Mouse (Mus musculus) forebrain, embryonic 16.5 days (tissue): ENCODE data around the gene Ggps1. TPM values are rescaled to one million over a fixed set of nuclear protein-coding genes. Genes with fewer than 3 reads are reported as not detected.

Experiments
- ATAC-seq: fragments of 200-750 bp; cut with Nextera tagmentation; 2 replicates; pipeline ENCODE4 v1.8.0; 2017; ENCODE audit warnings: mild to moderate bottlenecking, moderate library complexity
- H3K27ac ChIP-seq: fragments of 300-500 bp; sonication (generic); 2 replicates; pipeline ENCODE4 v1.5.1; 2014; ENCODE audit warnings: low read length, control low read depth
- H3K27me3 ChIP-seq: fragments of 300-500 bp; sonication (generic); replicated peaks from 2 replicates; pipeline ENCODE4 v1.6.1; 2014; ENCODE audit warnings: low read length; ENCODE audit not compliant: control insufficient read depth, insufficient read depth
- H3K36me3 ChIP-seq: fragments of 300-500 bp; sonication (generic); 2 replicates; pipeline ENCODE4 v1.6.1; 2014; ENCODE audit not compliant: control insufficient read depth, insufficient read depth
- H3K4me1 ChIP-seq: fragments of 300-500 bp; sonication (generic); replicated peaks from 2 replicates; pipeline ENCODE4 v1.6.1; 2014; ENCODE audit warnings: low read length; ENCODE audit not compliant: control insufficient read depth, insufficient read depth
- H3K4me2 ChIP-seq: fragments of 300-500 bp; sonication (generic); 2 replicates; pipeline ENCODE4 v1.6.1; 2014; ENCODE audit warnings: mild to moderate bottlenecking, low read length, control low read depth
- H3K4me3 ChIP-seq: fragments of 300-500 bp; sonication (generic); replicated peaks from 2 replicates; pipeline ENCODE4 v1.5.1; 2014; ENCODE audit warnings: mild to moderate bottlenecking, low read length, control low read depth
- H3K9ac ChIP-seq: fragments of 300-500 bp; sonication (generic); replicated peaks from 2 replicates; pipeline ENCODE4 v1.6.1; 2014; ENCODE audit warnings: low read depth, low read length, control low read depth
- H3K9me3 ChIP-seq: fragments of 300-500 bp; sonication (generic); 2 replicates; pipeline ENCODE4 v1.6.1; 2016; ENCODE audit warnings: low read length; ENCODE audit not compliant: control insufficient read depth
- WGBS: fragments of 180-500 bp; shearing (Covaris S2); extraction: QIAGEN DNeasy Blood & Tissue Kit; methylation state at CpG from one replicate; pipeline ENCODE4 v1.1.7; 2014; 5-methylcytosine and 5-hydroxymethylcytosine counted together
- polyA plus RNA-seq: library from polyadenylated mRNA; unstranded; fragments of >200 nt; fragmentation: Nextera tagmentation; extraction: Ambion mirVana; gene quantifications from 2 replicates; pipeline ENCODE4 v1.2.1, GENCODE M21; 2015

Gene Ggps1
- polyA plus RNA-seq, 1 experiment from 2014 or later, result 79.6 TPM

DNA sequence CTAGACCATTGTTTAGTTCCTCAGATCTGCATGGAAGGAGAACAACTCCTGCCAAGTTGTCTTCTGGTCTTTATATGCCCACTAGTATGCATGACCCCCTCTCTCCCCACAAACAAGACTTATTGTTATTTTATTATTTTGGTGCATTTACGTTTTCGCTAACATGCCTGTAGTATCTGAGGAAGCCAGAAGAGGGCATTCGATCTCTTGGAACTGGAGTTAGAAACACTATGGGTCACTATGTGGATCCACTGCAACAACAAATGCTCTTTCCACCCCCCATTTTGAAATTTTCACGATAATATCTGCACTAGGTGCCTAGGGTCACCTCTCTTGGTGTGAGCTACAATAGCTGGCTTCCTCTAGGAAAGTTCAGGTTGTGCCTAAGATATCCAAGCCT is 59.2 kb downstream of the Ggps1 start:
- no peak for ATAC-seq
- no peaks in the 10 kb centered on the region for H3K9me3 ChIP-seq
- no peak overlapping the region for H3K4me3 ChIP-seq
- peaks cover 12% of the 10 kb centered on the region for H3K36me3 ChIP-seq
- 82% methylated on average over 4 of the region's 4 CpGs for WGBS
- H3K4me2 ChIP-seq, result no peak overlapping the region
- H3K4me1 ChIP-seq, result no peaks in the 10 kb centered on the region
- no peaks in the 10 kb centered on the region for H3K27me3 ChIP-seq
- no peak overlapping the region for H3K27ac ChIP-seq
- no peak overlapping the region for H3K9ac ChIP-seq

DNA sequence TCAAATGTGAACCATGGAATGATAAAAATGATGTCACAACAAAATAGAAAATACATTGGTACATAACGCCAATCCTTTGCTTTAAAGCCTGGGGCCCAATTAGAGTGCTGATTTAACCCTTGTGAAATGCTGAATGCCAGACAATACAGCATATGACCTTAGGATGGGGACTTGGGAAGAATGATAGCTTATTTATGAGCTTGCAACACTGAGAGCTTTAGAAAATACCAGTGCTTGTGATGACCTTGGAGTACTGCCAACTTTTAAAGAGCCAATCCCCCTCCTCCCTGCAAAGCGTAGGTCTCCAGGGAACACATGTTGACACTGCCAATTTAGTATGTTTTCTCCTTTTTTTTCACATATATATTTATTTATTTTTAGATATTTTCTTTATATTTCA is 60.6 kb downstream of the Ggps1 start:
- no peak overlapping the region for H3K4me3 ChIP-seq
- peaks cover 19% of the 10 kb centered on the region for H3K36me3 ChIP-seq
- no peaks in the 10 kb centered on the region for H3K4me1 ChIP-seq
- WGBS, result 49% methylated on average over 2 of the region's 2 CpGs
- no peak overlapping the region for H3K9ac ChIP-seq
- H3K4me2 ChIP-seq, result no peak overlapping the region
- H3K9me3 ChIP-seq, result no peaks in the 10 kb centered on the region
- no peak overlapping the region for H3K27ac ChIP-seq
- ATAC-seq, result peak; percentile 9; the same call in 1 of the 2 replicates
- H3K27me3 ChIP-seq, result no peaks in the 10 kb centered on the region

Other genes with a start within 250 kb of the Ggps1 start
- 23.4 and 25.8 TPM in 2 replicates for gene B3galnt2, start 109.0 kb downstream of the Ggps1 start, polyA plus RNA-seq
- gene Tbce, start 23.9 kb downstream of the Ggps1 start, polyA plus RNA-seq, result 105 and 113 TPM in 2 replicates
- gene Arid4b, start 256 bp downstream of the Ggps1 start, polyA plus RNA-seq, result 97.6 and 100 TPM in 2 replicates